Mouse (Mus musculus) forebrain, embryonic 14.5 days (tissue): ENCODE results near the gene B430305J03Rik. TPM values are rescaled to one million over a fixed set of nuclear protein-coding genes. Genes with fewer than 3 reads are reported as not detected.

ENCODE experiments used
- ATAC-seq: fragments of 200-750 bp; cut with Nextera tagmentation; 2 replicates; pipeline ENCODE4 v1.8.0; 2017; ENCODE audit warnings: mild to moderate bottlenecking, moderate library complexity
- DNase-seq: peaks from one replicate; pipeline ENCODE4 v3.0.0-alpha.2; 2015; ENCODE audit warnings: low spot score
- H3K27ac ChIP-seq: fragments of 300-500 bp; sonication (generic); 2 replicates; pipeline ENCODE4 v1.5.1; 2014; ENCODE audit warnings: low read depth, mild to moderate bottlenecking, control low read depth, low read length, moderate library complexity
- H3K27me3 ChIP-seq: fragments of 300-500 bp; sonication (generic); replicated peaks from 2 replicates; pipeline ENCODE4 v1.6.1; 2014; ENCODE audit warnings: low read length, control low read depth, mixed read lengths; ENCODE audit not compliant: control insufficient read depth, insufficient read depth
- H3K36me3 ChIP-seq: fragments of 300-500 bp; sonication (generic); 2 replicates; pipeline ENCODE4 v1.6.1; 2014; ENCODE audit warnings: low read length, control low read depth; ENCODE audit not compliant: control insufficient read depth, insufficient read depth
- H3K4me1 ChIP-seq: fragments of 300-500 bp; sonication (generic); 2 replicates; pipeline ENCODE4 v1.6.1; 2014; ENCODE audit warnings: antibody characterized with exemption, low read length, control low read depth; ENCODE audit not compliant: control insufficient read depth, insufficient read depth
- H3K4me2 ChIP-seq: fragments of 300-500 bp; sonication (generic); 2 replicates; pipeline ENCODE4 v1.6.1; 2014; ENCODE audit warnings: mild to moderate bottlenecking, control low read depth, low read length
- H3K4me3 ChIP-seq: fragments of 300-500 bp; sonication (generic); 2 replicates; pipeline ENCODE4 v1.5.1; 2014; ENCODE audit warnings: low read depth, low read length, control low read depth
- H3K9ac ChIP-seq: fragments of 300-500 bp; sonication (generic); 2 replicates; pipeline ENCODE4 v1.6.1; 2014; ENCODE audit warnings: mild to moderate bottlenecking, low read length, control low read depth, moderate library complexity
- H3K9me3 ChIP-seq: fragments of 300-500 bp; sonication (generic); replicated peaks from 2 replicates; pipeline ENCODE4 v1.6.1; 2016; ENCODE audit warnings: low read length, control low read depth, mixed read lengths; ENCODE audit not compliant: control insufficient read depth
- WGBS: fragments of 180-500 bp; shearing (Covaris S2); extraction: QIAGEN DNeasy Blood & Tissue Kit; methylation state at CpG from one replicate; pipeline ENCODE4 v1.1.7; 2014; 5-methylcytosine and 5-hydroxymethylcytosine counted together
- polyA plus RNA-seq: library from polyadenylated mRNA; unstranded; fragments of >200 nt; fragmentation: Nextera tagmentation; extraction: Ambion mirVana; gene quantifications from 2 replicates; pipeline ENCODE4 v1.2.1, GENCODE M21; 2014

B430305J03Rik gene
- polyA plus RNA-seq, 1 experiment from 2014 or later, result not detected

GRCm38 (mm10) chr3:61361338-61361737 is 4.4 kb downstream of the B430305J03Rik start, which contains the start of gene Rap2b:
Rap2b (plus strand) TSS chr3:61361638.
- no peak within 1 kb of the TSS for H3K27ac ChIP-seq
- H3K4me3 ChIP-seq, result no peak within 1 kb of the TSS
- no peak within 1 kb of the TSS for H3K9ac ChIP-seq
- H3K4me2 ChIP-seq, result peak within 1 kb of the TSS; percentile 87; the same call in 1 of the 2 replicates
- ATAC-seq, result no peak
- DNase-seq, result no peak
- no peaks in the 10 kb centered on the region for H3K27me3 ChIP-seq
- 90% methylated on average over 1 of the region's 1 CpGs for WGBS
- H3K36me3 ChIP-seq, result no peaks in the 10 kb centered on the region
- no peaks in the 10 kb centered on the region for H3K9me3 ChIP-seq
- no peaks in the 10 kb centered on the region for H3K4me1 ChIP-seq

GRCm38 (mm10) chr3:61358756-61359293 is 6.9 kb downstream of the B430305J03Rik start:
- H3K36me3 ChIP-seq, result no peaks in the 10 kb centered on the region
- DNase-seq (no peak), ATAC-seq (no peak)
- 54% methylated on average over 7 of the region's 7 CpGs for WGBS
- no peaks in the 10 kb centered on the region for H3K27me3 ChIP-seq
- no peak overlapping the region for H3K4me2 ChIP-seq
- no peaks in the 10 kb centered on the region for H3K9me3 ChIP-seq
- no peak overlapping the region for H3K4me3 ChIP-seq
- no peaks in the 10 kb centered on the region for H3K4me1 ChIP-seq
- H3K9ac ChIP-seq, result no peak overlapping the region
- no peak overlapping the region for H3K27ac ChIP-seq

DNA sequence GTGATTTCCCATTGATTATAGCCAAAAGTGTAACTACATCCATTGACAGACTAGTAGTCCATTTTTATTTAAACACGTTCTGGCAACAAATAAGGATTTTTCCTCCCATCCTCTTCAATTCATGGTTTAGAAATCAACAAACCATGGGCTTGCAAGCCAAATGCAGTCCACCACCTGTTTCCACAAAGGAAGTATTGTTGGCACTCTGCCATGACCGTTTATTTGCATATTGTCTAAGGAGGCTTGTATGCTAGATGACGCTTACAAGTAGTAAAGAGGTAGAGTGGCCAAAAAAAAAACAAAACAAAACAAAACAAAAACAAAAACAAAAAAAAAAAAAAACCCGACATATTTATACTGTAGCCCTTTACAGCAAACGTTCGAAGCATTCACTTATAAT is 7.6 kb downstream of the B430305J03Rik start:
- Histone ChIP-seq H3K9me3 (no peaks in the 10 kb centered on the region), H3K9ac (no peak overlapping the region), H3K4me3 (no peak overlapping the region), H3K27ac (no peak overlapping the region), H3K27me3 (no peaks in the 10 kb centered on the region), H3K4me1 (no peaks in the 10 kb centered on the region), H3K36me3 (no peaks in the 10 kb centered on the region), H3K4me2 (no peak overlapping the region)
- peak; percentile 72 for ATAC-seq
- DNase-seq, result peak; percentile 87
- WGBS, result 33% methylated on average over 6 of the region's 6 CpGs

GRCm38 (mm10) chr3:61355464-61355863 is 10.3 kb downstream of the B430305J03Rik start:
- Histone ChIP-seq H3K27me3 (no peaks in the 10 kb centered on the region), H3K4me3 (no peak overlapping the region), H3K27ac (no peak overlapping the region), H3K4me2 (no peak overlapping the region), H3K9me3 (no peaks in the 10 kb centered on the region), H3K4me1 (no peaks in the 10 kb centered on the region), H3K9ac (no peak overlapping the region), H3K36me3 (no peaks in the 10 kb centered on the region)
- 34% methylated on average over 1 of the region's 1 CpGs for WGBS
- ATAC-seq (no peak), DNase-seq (no peak)

DNA sequence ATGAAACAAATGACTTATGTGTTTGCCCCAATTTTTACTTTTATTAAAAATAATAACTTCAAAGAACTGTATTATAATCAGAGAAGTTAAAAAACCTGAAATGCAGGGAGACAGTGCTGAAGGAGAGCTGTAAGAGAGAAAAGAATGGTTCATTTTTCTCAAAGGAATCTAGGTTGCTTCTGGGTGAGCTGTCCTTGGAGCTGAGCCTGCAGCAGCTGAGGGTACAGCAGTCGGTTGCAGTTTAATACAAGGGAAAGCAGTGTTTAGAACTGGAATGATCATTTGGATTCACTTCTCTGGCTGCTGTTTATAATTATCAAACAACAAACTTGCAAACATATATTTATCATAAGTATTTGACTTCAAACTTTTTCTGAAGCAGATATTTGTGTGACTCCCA is 16.3 kb downstream of the B430305J03Rik start:
- no peak overlapping the region for H3K9ac ChIP-seq
- H3K9me3 ChIP-seq, result no peaks in the 10 kb centered on the region
- no peak overlapping the region for H3K4me3 ChIP-seq
- no peak for ATAC-seq
- no peak overlapping the region for H3K4me2 ChIP-seq
- 83% methylated on average over 1 of the region's 1 CpGs for WGBS
- H3K27me3 ChIP-seq, result no peaks in the 10 kb centered on the region
- no peak overlapping the region for H3K27ac ChIP-seq
- no peaks in the 10 kb centered on the region for H3K4me1 ChIP-seq
- no peak for DNase-seq
- no peaks in the 10 kb centered on the region for H3K36me3 ChIP-seq

DNA sequence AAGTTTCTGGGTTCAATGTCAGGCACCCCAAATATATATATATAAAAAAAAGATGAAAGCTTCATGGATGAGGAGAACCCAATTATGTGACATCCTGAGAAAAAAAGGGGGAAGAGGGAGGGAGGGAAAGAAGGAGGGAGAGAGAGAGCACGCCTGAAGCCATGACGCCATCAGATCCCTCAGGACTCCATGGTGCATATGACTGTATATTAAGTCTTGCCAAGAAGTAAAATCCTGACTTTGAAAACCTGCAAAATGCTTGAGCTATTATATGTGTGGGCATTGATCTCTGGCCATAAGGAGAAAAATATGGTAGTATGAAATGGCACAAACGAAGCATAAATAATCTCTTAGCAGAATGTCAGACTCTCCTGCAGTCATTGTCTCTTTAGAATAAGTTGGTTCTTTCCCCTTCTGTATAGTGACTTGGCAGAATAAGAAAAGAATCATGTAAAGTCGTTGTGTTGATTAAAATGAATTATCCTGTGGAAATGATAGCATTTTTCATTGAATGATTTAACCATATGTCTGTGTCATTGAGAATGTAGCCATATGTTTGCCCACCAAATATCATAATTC is 17.6 kb downstream of the B430305J03Rik start:
- no peaks in the 10 kb centered on the region for H3K36me3 ChIP-seq
- ATAC-seq, result peak; percentile 63; the same call in 1 of the 2 replicates
- H3K4me3 ChIP-seq, result no peak overlapping the region

DNA sequence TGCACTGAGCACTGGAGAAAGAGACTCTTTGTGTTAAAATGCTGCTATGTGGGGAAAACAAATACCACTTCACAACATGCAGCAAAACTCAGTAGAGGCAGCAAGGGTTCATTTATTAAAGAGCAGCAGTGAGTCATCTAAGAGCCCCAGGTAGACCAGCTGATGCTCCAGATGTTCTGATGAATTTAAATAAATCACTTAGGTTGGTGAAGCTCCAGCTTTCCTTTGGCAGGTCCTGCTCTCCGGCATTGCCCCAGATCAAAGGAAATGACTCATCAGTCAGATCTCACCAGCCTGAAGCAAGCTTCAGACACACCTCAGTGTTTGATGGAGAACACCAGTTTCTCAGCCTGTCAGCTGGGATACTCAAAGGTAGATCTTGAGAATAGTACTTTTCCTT is 20.1 kb downstream of the B430305J03Rik start:
- Histone ChIP-seq H3K4me3 (no peak overlapping the region), H3K36me3 (no peaks in the 10 kb centered on the region), H3K9ac (no peak overlapping the region), H3K27ac (no peak overlapping the region), H3K4me2 (no peak overlapping the region), H3K9me3 (no peaks in the 10 kb centered on the region), H3K4me1 (no peaks in the 10 kb centered on the region), H3K27me3 (no peaks in the 10 kb centered on the region)
- ATAC-seq (no peak), DNase-seq (no peak)
- 78% methylated on average over 1 of the region's 1 CpGs for WGBS

More for the DNA sequence above, 17.6 kb downstream of the B430305J03Rik start:
- H3K27ac ChIP-seq, result no peak overlapping the region
- DNase-seq, result peak; percentile 7
- no peaks in the 10 kb centered on the region for H3K27me3 ChIP-seq
- H3K9me3 ChIP-seq, result no peaks in the 10 kb centered on the region
- WGBS, result 68% methylated on average over 4 of the region's 4 CpGs
- no peaks in the 10 kb centered on the region for H3K4me1 ChIP-seq
- H3K4me2 ChIP-seq, result no peak overlapping the region
- H3K9ac ChIP-seq, result no peak overlapping the region

DNA sequence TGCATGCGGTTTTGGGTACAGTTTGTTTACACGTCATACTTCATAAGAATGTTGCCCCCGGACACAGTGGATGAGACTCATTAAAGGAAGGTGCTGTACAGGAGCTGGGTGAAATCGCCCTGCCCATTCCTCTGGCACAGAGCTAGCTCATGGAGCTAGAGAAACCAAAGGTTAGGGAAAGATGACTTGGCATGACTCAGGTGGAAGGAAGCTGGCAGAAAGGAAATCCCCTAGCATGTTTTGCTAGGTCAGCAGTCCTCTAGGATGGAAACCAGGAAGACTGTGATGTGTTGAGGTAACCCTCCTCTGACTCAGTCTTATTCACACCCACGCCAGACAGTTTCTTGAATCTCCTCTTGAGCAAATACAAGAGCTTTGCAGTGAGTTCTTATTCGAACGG is 21.7 kb downstream of the B430305J03Rik start:
- H3K36me3 ChIP-seq, result no peaks in the 10 kb centered on the region
- ATAC-seq, result no peak

DNA sequence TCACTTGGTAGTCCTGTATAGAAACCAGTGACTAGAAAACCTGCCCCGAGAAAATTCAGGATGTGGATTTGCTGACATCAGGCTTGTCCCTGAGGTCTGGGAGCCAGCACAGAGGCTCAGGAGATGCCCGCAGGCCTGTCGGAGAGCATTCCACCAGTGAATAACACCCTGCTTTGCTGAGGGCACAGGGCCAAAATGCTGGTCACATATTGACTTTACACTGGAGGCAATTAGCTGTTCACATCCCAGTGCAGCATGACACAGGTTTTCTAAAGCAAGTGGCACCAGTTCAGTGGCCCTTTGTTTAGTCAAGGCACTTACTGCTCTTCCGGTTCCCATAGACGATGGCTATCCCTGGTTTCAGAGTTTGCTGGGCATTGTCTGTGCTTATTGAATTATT is 25.4 kb downstream of the B430305J03Rik start:
- DNase-seq (peak; percentile 4), ATAC-seq (no peak)
- no peak overlapping the region for H3K27ac ChIP-seq
- no peaks in the 10 kb centered on the region for H3K36me3 ChIP-seq
- H3K4me3 ChIP-seq, result no peak overlapping the region
- H3K4me1 ChIP-seq, result no peaks in the 10 kb centered on the region
- H3K9ac ChIP-seq, result no peak overlapping the region
- WGBS, result 43% methylated on average over 5 of the region's 5 CpGs
- H3K27me3 ChIP-seq, result no peaks in the 10 kb centered on the region
- no peaks in the 10 kb centered on the region for H3K9me3 ChIP-seq
- H3K4me2 ChIP-seq, result no peak overlapping the region

More for the DNA sequence above, 21.7 kb downstream of the B430305J03Rik start:
- H3K4me1 ChIP-seq, result no peaks in the 10 kb centered on the region
- H3K27me3 ChIP-seq, result no peaks in the 10 kb centered on the region
- H3K4me2 ChIP-seq, result no peak overlapping the region
- 89% methylated on average over 7 of the region's 7 CpGs for WGBS
- no peak overlapping the region for H3K9ac ChIP-seq
- DNase-seq, result no peak
- no peak overlapping the region for H3K27ac ChIP-seq
- H3K4me3 ChIP-seq, result no peak overlapping the region
- no peaks in the 10 kb centered on the region for H3K9me3 ChIP-seq
